Mouse (Mus musculus) liver, embryonic 14.5 days (tissue): Measurements from ENCODE around the gene Ccdc38. TPM values are rescaled to one million over a fixed set of nuclear protein-coding genes. Genes with fewer than 3 reads are reported as not detected.

ENCODE experiments used
- ATAC-seq: fragments of 200-750 bp; cut with Nextera tagmentation; 2 replicates; pipeline ENCODE4 v1.8.0; 2017; ENCODE audit warnings: moderate number of reproducible peaks, mild to moderate bottlenecking, moderate library complexity; ENCODE audit not compliant: insufficient read depth
- DNase-seq, 3 experiments: peaks; one replicate each; pipeline ENCODE4 v3.0.0-alpha.2; 2012 to 2013; ENCODE audit warnings: low read depth in 3 of 3, low spot score in 3 of 3
- H3K27ac ChIP-seq: fragments of 300-500 bp; sonication (generic); 2 replicates; pipeline ENCODE4 v1.5.1; 2014; ENCODE audit warnings: moderate library complexity, mild to moderate bottlenecking, control low read depth, inconsistent platforms
- H3K27me3 ChIP-seq: fragments of 300-500 bp; sonication (generic); 2 replicates; pipeline ENCODE4 v1.6.1; 2014; ENCODE audit warnings: mild to moderate bottlenecking, low read length, moderate library complexity; ENCODE audit not compliant: control insufficient read depth, insufficient read depth
- H3K36me3 ChIP-seq: fragments of 300-500 bp; sonication (generic); replicated peaks from 2 replicates; pipeline ENCODE4 v1.6.1; 2014; ENCODE audit warnings: low read depth; ENCODE audit not compliant: control insufficient read depth, insufficient read depth
- H3K4me1 ChIP-seq, 2 experiments: fragments of 200-500 bp in 1 of 2; fragments of 300-500 bp in 1 of 2; sonication (generic) in 1 of 2; replicated peaks; 2 replicates each; pipeline ENCODE4 v1.6.1; 2012 to 2014; ENCODE audit warnings: antibody characterized with exemption in 1 of 2, inconsistent platforms in 1 of 2, low read length in 1 of 2; ENCODE audit not compliant: control insufficient read depth in 2 of 2, insufficient read depth in 2 of 2
- H3K4me2 ChIP-seq: fragments of 300-500 bp; sonication (generic); 2 replicates; pipeline ENCODE4 v1.6.1; 2014; ENCODE audit warnings: low read depth, mild to moderate bottlenecking, control low read depth, moderate library complexity
- H3K4me3 ChIP-seq, 2 experiments: fragments of 200-500 bp in 1 of 2; fragments of 300-500 bp in 1 of 2; sonication (generic) in 1 of 2; 2 replicates each; pipeline ENCODE4 v1.5.1; 2012 to 2014; ENCODE audit warnings: low read depth in 2 of 2, low read length in 2 of 2, mild to moderate bottlenecking in 2 of 2, control low read depth in 1 of 2, inconsistent platforms in 1 of 2, moderate library complexity in 1 of 2; ENCODE audit not compliant: insufficient read depth in 1 of 2
- H3K9ac ChIP-seq: fragments of 300-500 bp; sonication (generic); replicated peaks from 2 replicates; pipeline ENCODE4 v1.6.1; 2014; ENCODE audit warnings: mild to moderate bottlenecking, control low read depth, moderate library complexity
- H3K9me3 ChIP-seq: fragments of 300-500 bp; sonication (generic); 2 replicates; pipeline ENCODE4 v1.6.1; 2016; ENCODE audit warnings: low read length, mixed read lengths; ENCODE audit not compliant: control insufficient read depth
- CTCF ChIP-seq: IDR thresholded peaks from 2 replicates; pipeline ENCODE4 v1.5.1; 2016; ENCODE audit warnings: antibody characterized with exemption, low read depth, control low read depth
- EP300 ChIP-seq: IDR thresholded peaks from 2 replicates; pipeline ENCODE4 v1.6.1; 2016; ENCODE audit warnings: antibody characterized with exemption, low read depth
- WGBS: fragments of 180-500 bp; shearing (Covaris S2); extraction: QIAGEN DNeasy Blood & Tissue Kit; methylation state at CpG from one replicate; pipeline ENCODE4 v1.1.7; 2014; ENCODE audit not compliant: insufficient replicate concordance; 5-methylcytosine and 5-hydroxymethylcytosine counted together
- polyA plus RNA-seq, 2 experiments: library from polyadenylated mRNA; depleted of rRNA in 1 of 2; stranded (reverse) in 1 of 2; unstranded in 1 of 2; fragments of >200 nt; fragmentation: Nextera tagmentation in 1 of 2; extraction: Ambion mirVana in 1 of 2; gene quantifications; 2 replicates each; pipeline versions ENCODE4 v1.2.1 to v1.2.3; 2012 to 2014

The Ccdc38 gene
- polyA plus RNA-seq, 2 experiments: 0.02 to 0.15 TPM

DNA sequence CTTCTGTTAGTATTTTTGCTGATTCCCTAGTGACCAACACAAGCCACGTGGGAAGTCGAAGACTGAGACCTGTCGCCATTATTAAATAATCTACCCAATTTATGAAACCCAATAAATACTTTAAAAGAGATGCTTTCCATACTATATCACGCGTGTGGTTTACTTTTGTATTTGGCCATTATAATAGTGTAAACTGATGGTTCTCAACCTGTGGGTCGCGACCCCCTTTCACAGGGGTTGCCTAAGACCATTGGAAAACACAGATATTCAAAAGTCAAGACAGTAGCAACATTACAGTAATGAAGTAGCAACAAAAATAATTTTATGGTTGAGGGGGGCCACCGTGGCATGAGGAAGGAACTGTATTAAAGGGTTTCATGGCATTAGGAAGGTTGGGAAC is 21.3 kb upstream of the Ccdc38 start:
- Histone ChIP-seq H3K27ac (no peak overlapping the region), H3K27me3 (no peaks in the 10 kb centered on the region), H3K9ac (no peak overlapping the region), H3K4me1 (peaks cover 0 to 12% of the 10 kb centered on the region in 2 experiments; a peak in 2 of 4 replicates), H3K9me3 (no peaks in the 10 kb centered on the region), H3K36me3 (no peaks in the 10 kb centered on the region), H3K4me3 (no peak overlapping the region), H3K4me2 (no peak overlapping the region)
- DNase-seq (no peak), ATAC-seq (no peak)
- WGBS: 71% methylated on average over 8 of the region's 8 CpGs
- TF ChIP-seq EP300: no peak
- TF ChIP-seq CTCF: no peak

DNA sequence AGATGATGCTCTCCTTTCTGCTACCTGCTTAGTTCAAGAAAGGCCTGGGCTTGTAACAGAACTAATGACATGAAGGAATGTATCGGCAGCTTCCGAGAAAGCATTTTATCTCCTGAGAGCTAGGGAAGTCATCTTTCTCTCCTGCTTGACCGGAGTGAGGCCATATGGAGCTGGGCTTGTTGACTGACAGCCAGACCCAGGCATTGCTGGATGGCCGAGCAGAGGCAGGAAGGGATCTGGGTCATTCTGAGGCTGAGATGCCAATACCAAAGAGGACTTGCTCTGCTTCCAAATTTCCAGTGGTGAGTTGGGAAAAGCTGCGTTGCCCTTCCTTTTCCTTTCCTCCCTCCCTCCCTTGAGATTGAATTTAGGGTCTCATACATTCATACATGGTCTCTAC is 20.7 kb upstream of the Ccdc38 start:
- WGBS: 70% methylated on average over 5 of the region's 5 CpGs

DNA sequence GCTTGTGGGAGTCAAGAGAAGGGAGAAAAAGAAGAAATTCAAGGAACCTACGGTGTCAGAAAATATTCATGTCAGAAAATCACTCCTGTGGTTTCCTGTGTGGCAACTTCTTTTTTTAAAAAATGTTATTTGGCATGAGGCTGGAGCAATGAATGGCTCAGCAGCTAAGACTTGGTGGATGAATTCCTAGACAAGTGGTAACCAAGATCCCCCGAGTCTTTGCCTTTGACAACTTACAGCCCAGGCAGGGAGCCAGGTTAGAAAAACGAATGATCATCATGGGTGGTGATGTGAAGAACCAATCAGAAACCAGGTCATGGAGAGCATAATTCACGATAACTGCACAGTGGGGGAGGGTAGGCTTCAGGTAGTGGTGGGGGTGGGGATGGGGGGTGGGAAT is 19.4 kb upstream of the Ccdc38 start:
- H3K36me3 ChIP-seq: no peaks in the 10 kb centered on the region
- no peak for TF ChIP-seq CTCF
- no peak for TF ChIP-seq EP300
- H3K27ac ChIP-seq: no peak overlapping the region
- DNase-seq: no peak
- no peak for ATAC-seq
- no peaks in the 10 kb centered on the region for H3K27me3 ChIP-seq
- no peaks in the 10 kb centered on the region for H3K9me3 ChIP-seq
- H3K4me1 ChIP-seq: peaks cover 0 to 10% of the 10 kb centered on the region in 2 experiments; a peak in 1 of 4 replicates
- WGBS: 23% methylated on average over 4 of the region's 4 CpGs
- no peak overlapping the region for H3K9ac ChIP-seq
- H3K4me2 ChIP-seq: no peak overlapping the region
- no peak overlapping the region for H3K4me3 ChIP-seq

More for the DNA sequence above, 20.7 kb upstream of the Ccdc38 start:
- Histone ChIP-seq H3K4me2 (no peak overlapping the region), H3K36me3 (no peaks in the 10 kb centered on the region), H3K9me3 (no peaks in the 10 kb centered on the region), H3K9ac (no peak overlapping the region), H3K4me1 (peaks cover 0 to 12% of the 10 kb centered on the region in 2 experiments; a peak in 2 of 4 replicates), H3K27me3 (no peaks in the 10 kb centered on the region), H3K4me3 (no peak overlapping the region), H3K27ac (no peak overlapping the region)
- TF ChIP-seq EP300 (no peak), CTCF (no peak)
- DNase-seq (no peak), ATAC-seq (no peak)

DNA sequence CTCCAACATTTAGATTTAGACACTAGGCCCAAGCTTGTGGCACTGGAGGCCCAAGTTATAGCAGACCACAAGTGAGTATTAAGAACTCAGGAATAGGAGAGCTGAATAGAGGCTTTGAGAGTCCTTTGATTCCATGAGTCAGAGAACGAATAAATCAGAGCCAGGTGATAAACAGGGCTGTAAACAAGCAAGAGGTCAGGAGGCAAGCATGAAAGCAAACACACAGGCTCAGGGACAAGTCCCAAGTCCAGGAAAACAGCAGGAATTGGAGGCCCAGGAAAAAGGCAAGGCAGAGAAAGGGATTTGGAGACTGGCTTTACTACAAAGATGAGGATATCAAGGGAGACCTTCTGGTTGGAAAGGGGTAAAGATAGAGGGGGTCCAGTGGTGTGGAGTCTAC is 15.1 kb upstream of the Ccdc38 start:
- H3K36me3 ChIP-seq: no peaks in the 10 kb centered on the region
- DNase-seq: no peak
- TF ChIP-seq EP300 (no peak), CTCF (no peak)
- H3K27ac ChIP-seq: no peak overlapping the region
- no peaks in the 10 kb centered on the region for H3K4me1 ChIP-seq
- no peak overlapping the region for H3K4me3 ChIP-seq
- no peak overlapping the region for H3K4me2 ChIP-seq
- no peaks in the 10 kb centered on the region for H3K9me3 ChIP-seq
- H3K9ac ChIP-seq: no peak overlapping the region
- ATAC-seq: no peak
- 48% methylated on average over 1 of the region's 1 CpGs for WGBS
- no peaks in the 10 kb centered on the region for H3K27me3 ChIP-seq

DNA sequence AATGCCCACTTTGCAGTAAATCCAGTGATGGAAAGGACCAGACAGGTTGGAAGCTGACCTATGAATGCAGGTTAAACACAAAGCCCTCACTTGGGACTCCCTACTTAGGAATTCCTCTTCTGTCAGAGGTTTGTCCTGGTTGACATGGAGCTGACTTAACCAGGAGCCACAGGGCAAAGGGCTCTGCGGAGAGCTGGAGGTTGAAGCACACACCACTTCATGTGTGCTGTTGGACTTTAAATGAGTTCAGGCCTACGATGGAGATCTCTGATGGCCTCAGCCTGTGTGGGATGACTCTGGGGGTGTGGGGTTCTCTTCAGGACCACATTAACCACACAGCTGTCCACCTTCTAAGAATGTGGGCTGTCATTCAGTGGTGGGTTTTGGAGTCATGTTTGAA is 2.1 kb upstream of the Ccdc38 start:
- no peak for TF ChIP-seq CTCF
- no peak for TF ChIP-seq EP300
- Histone ChIP-seq H3K36me3 (no peaks in the 10 kb centered on the region), H3K4me3 (no peak overlapping the region), H3K4me1 (peaks cover 0 to 10% of the 10 kb centered on the region in 2 experiments; a peak in 2 of 4 replicates), H3K27me3 (no peaks in the 10 kb centered on the region), H3K4me2 (no peak overlapping the region; the same call in 1 of the 2 replicates), H3K9ac (no peak overlapping the region), H3K9me3 (no peaks in the 10 kb centered on the region), H3K27ac (no peak overlapping the region)
- ATAC-seq (no peak), DNase-seq (no peak)
- 48% methylated on average over 2 of the region's 2 CpGs for WGBS
